Mouse (Mus musculus): ENCODE results near the gene Cnot1.

Cnot1 gene

GRCm38 (mm10) chr8:95694631-95695030 lies 112.6 kb downstream of the Cnot1 start:
- no peak for DNase-seq (ENCODE audit: extremely low spot score, low read depth, low spot score)

- DNase-seq (ENCODE audit: extremely low spot score, low read depth, low spot score) = no peak
Observed at GRCm38 (mm10) chr8:95690929-95691541, 116.2 kb downstream of the Cnot1 start.

- no peak for DNase-seq (ENCODE audit: extremely low spot score, low read depth, low spot score)
Observed at GRCm38 (mm10) chr8:95688073-95688672, 119.1 kb downstream of the Cnot1 start.

GRCm38 (mm10) chr8:95678024-95678611 lies 129.1 kb downstream of the Cnot1 start:
- no peak for DNase-seq (ENCODE audit: extremely low spot score, low read depth, low spot score)

- DNase-seq (ENCODE audit: extremely low spot score, low read depth, low spot score) = no peak
Observed at GRCm38 (mm10) chr8:95677591-95678023, 129.7 kb downstream of the Cnot1 start.

- DNase-seq (ENCODE audit: extremely low spot score, low read depth, low spot score) = no peak
Observed at GRCm38 (mm10) chr8:95676631-95677030, 130.6 kb downstream of the Cnot1 start, which contains the start of gene Ndrg4. Gene Ndrg4 (plus strand): TSS chr8:95676980.

- no peak for DNase-seq (ENCODE audit: extremely low spot score, low read depth, low spot score)
Observed at GRCm38 (mm10) chr8:95672811-95673210, 134.5 kb downstream of the Cnot1 start.

GRCm38 (mm10) chr8:95671861-95672260 lies 135.4 kb downstream of the Cnot1 start:
- no peak for DNase-seq (ENCODE audit: extremely low spot score, low read depth, low spot score)

- DNase-seq (ENCODE audit: extremely low spot score, low read depth, low spot score) = no peak
Observed at GRCm38 (mm10) chr8:95669967-95670366, 137.3 kb downstream of the Cnot1 start.

Measured in hindlimb bud, embryonic 11.5 days (tissue).